Mouse (Mus musculus) liver, postnatal 0 days (tissue): ENCODE data around the gene Nanos1. TPM values are rescaled to one million over a fixed set of nuclear protein-coding genes. Genes with fewer than 3 reads are reported as not detected.

Experiments
- ATAC-seq: fragments of 200-750 bp; cut with Nextera tagmentation; 2 replicates; pipeline ENCODE4 v1.8.0; 2017; ENCODE audit warnings: mild to moderate bottlenecking, moderate library complexity
- DNase-seq: peaks from one replicate; pipeline ENCODE4 v3.0.0-alpha.2; 2016
- H3K27ac ChIP-seq: fragments of 300-500 bp; sonication (generic); 2 replicates; pipeline ENCODE4 v1.5.1; 2014; ENCODE audit warnings: antibody characterized with exemption, moderate library complexity, mild to moderate bottlenecking, low read depth
- H3K27me3 ChIP-seq: fragments of 300-500 bp; sonication (generic); 2 replicates; pipeline ENCODE4 v1.6.1; 2014; ENCODE audit warnings: low read length, control low read depth, mixed read lengths; ENCODE audit not compliant: insufficient read depth
- H3K36me3 ChIP-seq: fragments of 300-500 bp; sonication (generic); replicated peaks from 2 replicates; pipeline ENCODE4 v1.6.1; 2014; ENCODE audit warnings: mild to moderate bottlenecking, control low read depth, low read length, moderate library complexity, mixed read lengths; ENCODE audit not compliant: insufficient read depth
- H3K4me1 ChIP-seq: fragments of 300-500 bp; sonication (generic); 2 replicates; pipeline ENCODE4 v1.6.1; 2014; ENCODE audit warnings: antibody characterized with exemption, mild to moderate bottlenecking, control low read depth; ENCODE audit not compliant: insufficient read depth
- H3K4me2 ChIP-seq: fragments of 300-500 bp; sonication (generic); 2 replicates; pipeline ENCODE4 v1.6.1; 2014; ENCODE audit warnings: low read depth, mild to moderate bottlenecking, low read length, moderate library complexity, mixed read lengths
- H3K4me3 ChIP-seq: fragments of 300-500 bp; sonication (generic); 2 replicates; pipeline ENCODE4 v1.5.1; 2014; ENCODE audit warnings: low read depth, low read length
- H3K9ac ChIP-seq: fragments of 300-500 bp; sonication (generic); replicated peaks from 2 replicates; pipeline ENCODE4 v1.6.1; 2014; ENCODE audit warnings: mild to moderate bottlenecking, moderate library complexity
- H3K9me3 ChIP-seq: fragments of 300-500 bp; sonication (generic); 2 replicates; pipeline ENCODE4 v1.6.1; 2016; ENCODE audit warnings: mild to moderate bottlenecking, control low read depth, low read length, mixed read lengths
- CTCF ChIP-seq: sonication (generic); IDR thresholded peaks from 2 replicates; pipeline ENCODE4 v1.5.1; 2016; ENCODE audit warnings: antibody characterized with exemption, low read depth
- EP300 ChIP-seq: IDR thresholded peaks from 2 replicates; pipeline ENCODE4 v1.6.1; 2016; ENCODE audit warnings: antibody characterized with exemption, low read depth, mild to moderate bottlenecking
- WGBS: fragments of 180-500 bp; shearing (Covaris S2); extraction: QIAGEN DNeasy Blood & Tissue Kit; methylation state at CpG from one replicate; pipeline ENCODE4 v1.1.7; 2014; ENCODE audit not compliant: insufficient replicate concordance; 5-methylcytosine and 5-hydroxymethylcytosine counted together
- polyA plus RNA-seq: library from polyadenylated mRNA; unstranded; fragments of >200 nt; fragmentation: Nextera tagmentation; extraction: Ambion mirVana; gene quantifications from 2 replicates; pipeline ENCODE4 v1.2.1, GENCODE M21; 2015

Nanos1 gene
- polyA plus RNA-seq, 1 experiment from 2014 or later = 0.46 TPM

DNA sequence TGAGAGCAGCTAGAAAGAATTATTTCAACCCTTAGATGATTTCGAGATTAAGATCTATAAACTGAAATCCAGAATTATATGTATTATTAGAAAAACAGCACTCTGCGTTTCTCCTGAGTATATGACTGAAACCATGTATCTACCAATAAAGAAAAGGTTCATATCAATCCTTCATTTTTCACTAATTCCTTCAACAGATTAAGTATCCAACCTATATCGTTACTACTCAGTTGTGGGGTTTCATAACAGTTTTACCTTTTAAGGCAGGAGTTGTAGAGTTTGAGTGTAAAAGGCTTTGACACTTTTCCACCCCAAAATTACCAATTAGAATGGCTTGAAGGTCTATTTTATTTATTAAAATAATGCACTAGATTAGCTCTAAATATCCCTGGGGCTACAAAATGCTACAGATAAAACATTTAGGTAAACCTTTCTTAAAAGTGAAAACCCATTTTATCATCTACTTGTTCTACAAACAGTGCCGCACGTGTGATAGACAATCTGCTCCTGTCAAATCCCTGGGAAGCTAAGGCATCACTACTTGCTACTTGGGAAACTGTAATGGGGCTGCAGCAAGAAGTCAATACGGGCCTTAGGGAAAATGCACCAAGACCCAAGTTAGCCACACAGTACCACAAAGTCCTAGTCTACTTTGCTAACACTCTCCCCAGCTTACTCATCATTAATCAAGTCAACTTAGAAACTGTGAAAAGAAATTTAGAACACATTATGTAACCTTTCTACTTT, 32.6 kb downstream of the Nanos1 start:
- Histone ChIP-seq H3K4me2 (peak overlapping the region; percentile 75), H3K9ac (peak overlapping the region; percentile 43), H3K4me1 (peaks cover 29% of the 10 kb centered on the region), H3K27me3 (no peaks in the 10 kb centered on the region), H3K36me3 (peaks cover 1% of the 10 kb centered on the region; the same call in 1 of the 2 replicates), H3K9me3 (no peaks in the 10 kb centered on the region), H3K4me3 (peak overlapping the region; percentile 72), H3K27ac (0 out of 2 replicates have a peak overlapping the region, but pooled peaks have one; percentile 0)
- 24% methylated on average over 6 of the region's 6 CpGs for WGBS
- no peak for TF ChIP-seq EP300
- no peak for TF ChIP-seq CTCF
- ATAC-seq = no peak
- no peak for DNase-seq

GRCm38 (mm10) chr19:60789452-60789851, 33.7 kb downstream of the Nanos1 start:
- Histone ChIP-seq H3K4me2 (peak overlapping the region; percentile 75), H3K4me3 (peak overlapping the region; percentile 72), H3K27me3 (no peaks in the 10 kb centered on the region), H3K27ac (peak overlapping the region; percentile 100), H3K9me3 (no peaks in the 10 kb centered on the region), H3K4me1 (peaks cover 24% of the 10 kb centered on the region), H3K9ac (peak overlapping the region; percentile 99), H3K36me3 (no peaks in the 10 kb centered on the region)
- TF ChIP-seq EP300 (no peak), CTCF (no peak)
- no peak for DNase-seq
- ATAC-seq = no peak
- 2% methylated on average over 7 of the region's 7 CpGs for WGBS

DNA sequence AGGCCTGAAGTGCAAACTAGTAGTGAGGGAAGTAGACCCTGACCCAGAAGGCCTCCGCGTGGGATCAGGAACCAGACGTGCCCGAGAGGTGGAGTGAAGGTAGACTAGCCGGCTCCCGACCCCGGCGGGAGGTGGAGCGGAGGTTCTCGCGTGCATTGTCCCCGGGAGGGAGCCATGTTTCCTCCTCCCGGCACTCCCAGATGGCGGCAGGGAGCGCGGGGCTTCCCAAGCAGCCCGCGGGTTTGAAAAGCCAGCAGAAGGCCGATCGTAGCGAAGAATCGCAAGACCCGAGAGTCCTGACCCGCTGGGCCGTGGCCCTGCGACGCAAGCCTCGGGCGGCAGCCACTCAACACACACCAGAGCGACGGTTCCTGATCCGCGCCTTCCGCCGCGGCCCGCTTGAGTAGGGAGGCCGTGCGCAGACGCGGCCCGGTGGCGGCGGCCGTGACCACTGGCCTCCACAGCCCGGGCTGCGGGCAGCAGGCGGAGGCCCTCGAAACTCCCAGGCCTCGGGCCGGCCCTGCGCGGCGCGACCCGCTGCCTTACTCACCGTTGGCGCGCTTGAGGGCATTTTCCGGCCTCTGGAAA, 34.2 kb downstream of the Nanos1 start:
- peak overlapping the region; percentile 72 for H3K4me3 ChIP-seq
- DNase-seq = peak; percentile 77
- H3K9me3 ChIP-seq = no peaks in the 10 kb centered on the region
- no peaks in the 10 kb centered on the region for H3K36me3 ChIP-seq
- H3K4me2 ChIP-seq = peak overlapping the region; percentile 75
- peak overlapping the region; percentile 99 for H3K9ac ChIP-seq
- 3% methylated on average over 48 of the region's 60 CpGs for WGBS
- H3K27me3 ChIP-seq = no peaks in the 10 kb centered on the region
- peak overlapping the region; percentile 100 for H3K27ac ChIP-seq
- H3K4me1 ChIP-seq = peaks cover 24% of the 10 kb centered on the region
- TF ChIP-seq EP300 (no peak), CTCF (no peak)
- peak; percentile 61 for ATAC-seq

DNA sequence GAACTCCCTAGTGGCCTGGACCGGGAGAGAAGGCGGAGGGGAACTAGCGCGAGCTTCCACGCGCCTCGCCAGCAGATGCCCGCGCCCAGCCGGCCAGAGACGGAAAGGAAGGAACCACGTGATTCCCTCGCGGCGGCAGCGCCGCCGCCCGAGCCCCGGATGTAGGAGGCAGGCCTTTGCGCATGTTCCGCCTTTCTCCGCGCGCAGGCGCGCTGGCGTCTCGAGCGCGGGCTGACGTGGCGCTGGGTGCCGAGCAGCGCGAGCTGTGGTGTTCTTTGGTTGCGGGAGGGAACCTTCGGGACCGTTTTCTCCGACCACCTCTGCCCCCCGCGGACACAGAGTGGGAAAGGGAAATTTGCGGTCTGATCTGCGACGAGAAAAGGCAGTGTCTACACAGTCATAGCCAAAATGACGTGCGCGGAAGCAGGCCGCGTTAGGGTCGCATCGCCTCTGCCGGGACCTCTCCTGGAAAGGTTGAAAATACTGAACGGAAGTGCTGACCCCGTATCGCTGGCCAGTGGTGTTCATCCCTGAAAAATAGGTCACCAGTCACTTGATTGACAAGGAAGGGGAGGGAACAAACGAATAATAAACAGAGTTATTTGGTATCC, 34.9 kb downstream of the Nanos1 start, which contains the start of gene Eif3a:
TSS of gene Eif3a (minus strand) at position 108 of the 611 bp plus-strand sequence.
- peak within 1 kb of the TSS; percentile 72 for H3K4me3 ChIP-seq
- peak within 1 kb of the TSS; percentile 99 for H3K9ac ChIP-seq
- peak; percentile 92 for ATAC-seq
- H3K9me3 ChIP-seq = no peaks in the 10 kb centered on the region
- WGBS = under 1% methylated on average over 57 of the region's 57 CpGs
- H3K36me3 ChIP-seq = no peaks in the 10 kb centered on the region
- DNase-seq = peak; percentile 95
- peak within 1 kb of the TSS; percentile 100 for H3K27ac ChIP-seq
- H3K4me1 ChIP-seq = peaks cover 27% of the 10 kb centered on the region
- H3K27me3 ChIP-seq = no peaks in the 10 kb centered on the region
- peak; percentile 29; the same call in 1 of the 2 replicates for TF ChIP-seq CTCF
- no peak; the same call in 1 of the 2 replicates for TF ChIP-seq EP300
- H3K4me2 ChIP-seq = peak within 1 kb of the TSS; percentile 75

- WGBS = 16% methylated on average over 9 of the region's 9 CpGs
- no peak for DNase-seq
Measured at GRCm38 (mm10) chr19:60791164-60791563, 35.4 kb downstream of the Nanos1 start.

GRCm38 (mm10) chr19:60793170-60793707, 37.5 kb downstream of the Nanos1 start:
- DNase-seq (no peak), ATAC-seq (no peak)
- H3K4me2 ChIP-seq = no peak overlapping the region
- no peaks in the 10 kb centered on the region for H3K36me3 ChIP-seq
- H3K4me3 ChIP-seq = no peak overlapping the region
- H3K27ac ChIP-seq = no peak overlapping the region
- WGBS = 67% methylated on average over 2 of the region's 2 CpGs
- TF ChIP-seq EP300 (no peak), CTCF (no peak)
- H3K9ac ChIP-seq = no peak overlapping the region
- H3K4me1 ChIP-seq = peaks cover 13% of the 10 kb centered on the region
- no peaks in the 10 kb centered on the region for H3K27me3 ChIP-seq
- no peaks in the 10 kb centered on the region for H3K9me3 ChIP-seq

More at GRCm38 (mm10) chr19:60791164-60791563, 35.4 kb downstream of the Nanos1 start:
- no peaks in the 10 kb centered on the region for H3K27me3 ChIP-seq
- no peaks in the 10 kb centered on the region for H3K36me3 ChIP-seq
- H3K4me3 ChIP-seq = peak overlapping the region; percentile 72
- no peak for ATAC-seq
- peaks cover 23% of the 10 kb centered on the region for H3K4me1 ChIP-seq
- peak overlapping the region; percentile 100 for H3K27ac ChIP-seq
- no peak for TF ChIP-seq EP300
- no peak for TF ChIP-seq CTCF
- peak overlapping the region; percentile 75 for H3K4me2 ChIP-seq
- H3K9ac ChIP-seq = peak overlapping the region; percentile 99
- H3K9me3 ChIP-seq = no peaks in the 10 kb centered on the region
